Mouse (Mus musculus): ENCODE data around the gene Gm12394. TPM values are rescaled to one million over a fixed set of nuclear protein-coding genes. Genes with fewer than 3 reads are reported as not detected.
"Not testable (repeated sequence)": the region's sequence is repeated elsewhere in the genome, so short reads cannot be mapped to it uniquely, and the experiment has no call there.

Gene Gm12394
- polyA plus RNA-seq, 1 experiment from 2014 or later = 0.13 TPM

DNA sequence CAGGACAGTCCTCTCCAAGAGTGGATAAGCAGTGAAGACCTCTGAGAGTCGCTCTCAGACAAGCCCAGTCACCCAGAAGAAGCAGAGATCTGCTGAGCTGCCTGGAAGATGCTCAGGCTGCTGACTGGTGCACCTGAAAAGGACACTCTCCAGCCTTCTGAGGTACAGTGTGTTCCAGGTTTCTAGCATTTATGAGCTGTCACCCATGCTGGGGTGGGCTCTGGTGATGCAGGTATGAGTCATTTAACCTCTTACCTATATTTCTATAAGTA lies 24.0 kb upstream of the Gm12394 start:
- Histone ChIP-seq H3K4me1 (replicated peaks) (peaks cover 4% of the 10 kb centered on the region; the same call in 1 of the 2 replicates), H3K4me3 (no peak overlapping the region), H3K27ac (no peak overlapping the region), H3K9me3 (replicated peaks) (no peaks in the 10 kb centered on the region), H3K27me3 (no peaks in the 10 kb centered on the region), H3K9ac (no peak overlapping the region), H3K4me2 (no peak overlapping the region), H3K36me3 (no peaks in the 10 kb centered on the region)
- WGBS = 60% methylated on average over 1 of the region's 1 CpGs
- no peak for ATAC-seq (replicated peaks; ENCODE audit: insufficient number of reproducible peaks, insufficient read depth, low FRiP score, low read depth)

DNA sequence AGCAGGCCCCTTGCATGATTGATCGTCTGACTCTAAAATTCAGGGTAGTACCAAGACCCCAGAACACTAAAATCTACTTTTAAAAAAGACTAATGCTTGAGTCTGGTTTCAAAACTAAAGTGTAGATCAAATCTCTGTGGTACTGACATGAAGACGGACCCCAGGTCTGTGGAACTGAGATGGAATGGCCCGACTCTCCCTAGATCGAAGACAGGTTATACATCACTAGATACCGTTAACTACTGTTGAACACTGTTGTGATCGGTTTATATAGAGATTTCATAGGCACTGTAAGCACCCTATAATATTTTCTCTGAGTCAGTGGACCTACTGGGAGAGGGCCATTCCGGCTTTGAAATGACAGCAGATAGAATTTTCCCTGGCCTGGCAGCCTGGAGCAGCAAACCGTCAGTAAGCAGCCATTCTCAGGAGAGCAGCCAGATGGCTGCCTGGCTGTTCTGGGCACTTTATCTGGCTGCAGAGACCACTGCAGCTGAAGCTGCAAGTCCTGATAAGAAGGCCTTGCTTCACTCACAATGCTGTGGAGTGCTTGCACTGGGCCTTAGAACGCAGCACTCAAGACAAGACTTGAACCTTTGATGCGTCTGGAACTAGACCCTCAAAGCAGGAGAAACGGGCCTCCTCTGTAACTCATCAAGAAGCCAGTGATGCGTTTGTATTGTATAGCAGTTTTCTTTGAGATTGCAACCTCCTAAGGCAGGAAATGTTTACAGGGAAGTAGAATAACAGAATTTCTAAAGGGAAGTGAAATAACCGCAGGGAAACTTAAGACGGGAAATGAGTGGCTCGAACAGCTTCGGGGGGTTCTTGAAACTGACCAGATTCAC lies 23.5 kb upstream of the Gm12394 start:
- 53% methylated on average over 16 of the region's 16 CpGs for WGBS
- Histone ChIP-seq H3K27me3 (no peaks in the 10 kb centered on the region), H3K4me1 (replicated peaks) (peaks cover 4% of the 10 kb centered on the region; the same call in 1 of the 2 replicates), H3K27ac (no peak overlapping the region), H3K36me3 (no peaks in the 10 kb centered on the region), H3K4me2 (no peak overlapping the region), H3K4me3 (no peak overlapping the region), H3K9ac (no peak overlapping the region), H3K9me3 (replicated peaks) (no peaks in the 10 kb centered on the region)
- ATAC-seq (replicated peaks; ENCODE audit: insufficient number of reproducible peaks, insufficient read depth, low FRiP score, low read depth) = no peak

DNA sequence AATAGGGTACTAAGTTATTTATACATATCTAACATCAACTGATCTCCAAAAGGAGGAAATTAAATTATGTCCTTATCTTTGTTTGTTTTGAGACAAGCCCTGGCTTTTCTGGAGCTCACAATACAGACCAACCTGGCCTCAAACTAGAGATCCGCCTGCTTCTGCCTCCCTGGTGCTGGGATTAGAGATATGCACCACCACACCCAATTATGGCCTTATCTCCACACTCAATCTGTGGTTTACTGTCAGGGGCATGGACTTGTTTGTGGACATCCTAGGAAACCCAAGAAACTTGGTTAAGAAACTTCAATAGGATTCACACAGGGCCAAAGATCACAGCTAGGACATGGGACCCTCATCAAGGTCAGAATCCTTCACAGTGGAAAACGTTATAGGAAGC lies 21.1 kb upstream of the Gm12394 start:
- Histone ChIP-seq H3K4me1 (replicated peaks) (peaks cover 4% of the 10 kb centered on the region; the same call in 1 of the 2 replicates), H3K27ac (no peak overlapping the region), H3K9ac (no peak overlapping the region), H3K9me3 (replicated peaks) (no peaks in the 10 kb centered on the region), H3K27me3 (no peaks in the 10 kb centered on the region), H3K4me2 (no peak overlapping the region), H3K4me3 (no peak overlapping the region), H3K36me3 (no peaks in the 10 kb centered on the region)
- no peak for ATAC-seq (replicated peaks; ENCODE audit: insufficient number of reproducible peaks, insufficient read depth, low FRiP score, low read depth)
- 74% methylated on average over 2 of the region's 2 CpGs for WGBS

DNA sequence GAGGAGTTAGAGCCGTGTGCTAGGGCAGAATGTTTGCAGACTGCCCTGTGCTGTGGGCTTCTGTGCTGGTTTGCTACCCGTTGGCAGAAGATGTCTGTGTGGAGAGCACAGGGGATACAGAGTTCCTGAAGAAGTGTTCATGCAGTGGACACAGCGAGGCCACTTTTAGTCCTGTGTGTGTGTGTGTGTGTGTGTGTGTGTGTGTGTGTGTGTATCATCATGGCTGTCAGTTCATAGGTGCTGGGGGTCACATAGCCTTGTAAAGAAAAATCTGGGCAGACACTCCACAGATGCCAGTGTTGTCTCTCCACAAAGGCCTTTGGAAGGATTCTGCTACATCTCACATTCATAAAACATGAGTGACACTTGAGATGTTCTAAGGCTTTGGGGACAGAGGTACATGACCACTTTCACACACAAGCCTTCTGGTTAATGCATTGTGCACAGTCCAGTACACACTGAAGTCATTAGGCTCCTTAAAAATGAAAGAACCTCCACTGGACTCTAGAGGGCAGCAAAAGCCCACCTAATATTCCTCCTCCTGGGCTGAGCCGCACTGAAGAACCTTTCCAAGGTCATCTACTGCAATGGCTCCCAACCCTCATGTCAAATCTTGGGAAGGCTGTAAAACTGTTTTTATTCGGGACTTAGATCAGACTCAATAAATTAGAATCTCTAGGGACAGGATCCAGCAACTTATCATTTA lies 20.2 kb upstream of the Gm12394 start:
- Histone ChIP-seq H3K27ac (no peak overlapping the region), H3K4me2 (no peak overlapping the region), H3K9ac (no peak overlapping the region), H3K4me3 (no peak overlapping the region), H3K4me1 (replicated peaks) (peaks cover 4% of the 10 kb centered on the region; the same call in 1 of the 2 replicates), H3K9me3 (replicated peaks) (no peaks in the 10 kb centered on the region), H3K36me3 (no peaks in the 10 kb centered on the region), H3K27me3 (no peaks in the 10 kb centered on the region)
- ATAC-seq (replicated peaks; ENCODE audit: insufficient number of reproducible peaks, insufficient read depth, low FRiP score, low read depth) = peak; percentile 80
- WGBS = 29% methylated on average over 5 of the region's 5 CpGs

DNA sequence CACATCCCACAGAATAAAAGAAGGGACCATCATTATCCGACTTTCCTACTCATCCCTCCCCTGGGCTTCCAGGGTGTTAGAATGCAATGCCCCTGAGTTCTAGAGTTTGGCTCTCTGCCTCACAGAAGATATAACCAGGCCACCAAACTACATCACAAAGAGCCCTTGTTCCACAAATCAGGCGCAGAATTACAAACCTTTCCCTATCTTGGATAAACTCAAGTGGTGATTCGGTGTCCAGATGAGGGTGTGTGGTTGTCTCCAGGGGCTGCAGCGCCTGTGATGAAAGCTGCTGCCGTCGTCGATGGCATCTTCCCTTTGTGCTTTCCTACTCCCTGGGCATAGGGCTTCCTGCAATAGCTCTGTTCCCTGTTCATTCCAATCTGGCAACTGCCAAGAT lies 17.6 kb upstream of the Gm12394 start, which contains the start of gene Fam205c:
Gene Fam205c, minus strand, starts transcription at position 101 of the 400 bp plus-strand sequence.
- Histone ChIP-seq H3K9ac (no peak within 1 kb of the TSS), H3K27ac (no peak within 1 kb of the TSS), H3K4me3 (no peak within 1 kb of the TSS), H3K4me1 (replicated peaks) (no peaks in the 10 kb centered on the region), H3K9me3 (replicated peaks) (no peaks in the 10 kb centered on the region), H3K36me3 (no peaks in the 10 kb centered on the region), H3K4me2 (no peak within 1 kb of the TSS), H3K27me3 (no peaks in the 10 kb centered on the region)
- ATAC-seq (replicated peaks; ENCODE audit: insufficient number of reproducible peaks, insufficient read depth, low FRiP score, low read depth) = no peak
- WGBS = 76% methylated on average over 7 of the region's 7 CpGs

DNA sequence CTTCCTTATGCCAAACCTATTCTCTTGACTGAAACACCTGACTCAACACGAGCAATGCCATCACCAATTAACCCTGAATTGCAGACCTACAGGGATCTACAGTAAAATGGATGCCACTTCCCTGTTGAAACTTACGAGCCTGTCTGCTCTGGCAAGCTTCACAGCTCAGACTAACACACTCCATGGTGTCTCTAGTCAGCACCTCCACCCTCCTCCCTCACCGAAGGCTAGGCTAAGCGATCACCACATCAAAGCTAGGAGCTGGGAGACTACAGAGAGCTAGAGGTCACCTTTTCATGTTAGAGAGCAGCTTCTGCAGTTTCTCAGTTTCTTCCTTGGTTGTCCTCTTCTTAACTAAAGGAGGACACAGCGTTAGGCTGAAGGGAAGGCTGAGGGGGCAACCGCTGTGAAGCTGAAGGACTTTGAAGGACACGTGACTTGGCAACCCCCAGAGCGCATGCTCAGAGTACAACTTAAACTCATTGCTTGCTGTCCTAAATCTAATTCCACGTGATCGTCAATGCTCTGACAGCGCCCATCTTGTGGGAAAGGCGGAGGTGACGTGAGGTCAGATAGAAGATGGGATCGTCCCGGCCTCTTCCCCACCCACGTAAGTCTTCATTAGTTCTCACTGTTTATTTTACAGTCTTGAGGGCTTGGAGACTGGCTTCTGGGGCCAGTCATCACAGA lies 16.3 kb upstream of the Gm12394 start:
- Histone ChIP-seq H3K27ac (no peak overlapping the region), H3K4me3 (no peak overlapping the region), H3K9ac (no peak overlapping the region), H3K9me3 (replicated peaks) (no peaks in the 10 kb centered on the region), H3K36me3 (no peaks in the 10 kb centered on the region), H3K4me2 (no peak overlapping the region), H3K27me3 (no peaks in the 10 kb centered on the region), H3K4me1 (replicated peaks) (no peaks in the 10 kb centered on the region)
- WGBS = 68% methylated on average over 16 of the region's 16 CpGs
- no peak for ATAC-seq (replicated peaks; ENCODE audit: insufficient number of reproducible peaks, insufficient read depth, low FRiP score, low read depth)

DNA sequence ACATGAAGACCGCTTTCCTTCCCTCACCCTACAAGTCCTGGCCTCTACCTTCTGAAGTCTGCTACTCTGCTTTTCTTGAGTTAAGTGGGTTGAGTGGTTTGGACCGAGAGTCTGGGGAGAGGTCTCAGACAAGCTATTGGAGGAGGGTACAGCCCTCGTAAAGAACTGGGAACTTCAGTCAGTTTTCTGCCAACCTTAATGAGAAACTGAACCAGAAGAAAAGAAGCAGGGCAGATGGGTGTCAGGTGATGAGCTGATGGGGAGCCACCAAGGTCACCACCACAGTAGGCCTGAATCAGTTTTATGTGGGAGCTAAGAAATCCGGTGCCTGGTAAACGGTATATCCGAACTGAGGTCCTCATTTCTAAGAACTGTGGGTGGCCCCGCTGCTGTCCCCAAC lies 15.6 kb upstream of the Gm12394 start:
- H3K27ac ChIP-seq = no peak overlapping the region
- 90% methylated on average over 7 of the region's 7 CpGs for WGBS
- no peaks in the 10 kb centered on the region for H3K4me1 ChIP-seq (replicated peaks)
- H3K36me3 ChIP-seq = no peaks in the 10 kb centered on the region
- H3K9me3 ChIP-seq (replicated peaks) = no peaks in the 10 kb centered on the region
- H3K27me3 ChIP-seq = no peaks in the 10 kb centered on the region
- H3K4me3 ChIP-seq = no peak overlapping the region
- H3K4me2 ChIP-seq = no peak overlapping the region
- H3K9ac ChIP-seq = no peak overlapping the region
- no peak for ATAC-seq (replicated peaks; ENCODE audit: insufficient number of reproducible peaks, insufficient read depth, low FRiP score, low read depth)

DNA sequence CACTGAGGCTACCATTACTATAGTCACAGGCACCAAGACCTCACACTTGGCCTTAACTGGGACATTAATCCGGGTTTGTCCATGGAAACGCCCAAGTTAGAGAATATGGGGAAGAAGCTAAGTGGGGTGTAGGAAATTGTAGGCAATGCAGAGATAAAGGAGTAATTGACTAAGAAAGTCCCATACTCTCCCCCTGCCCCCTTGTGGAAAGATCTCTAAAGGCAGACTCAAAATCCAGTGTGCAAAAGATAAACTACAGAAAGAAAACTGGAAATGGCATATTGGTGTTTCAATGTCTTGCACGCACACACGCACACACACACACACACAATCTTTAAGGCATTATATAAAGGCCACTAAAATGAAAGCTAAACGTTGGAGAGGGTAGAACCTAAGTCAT lies 14.2 kb upstream of the Gm12394 start:
- Histone ChIP-seq H3K27ac (no peak overlapping the region), H3K36me3 (no peaks in the 10 kb centered on the region), H3K27me3 (no peaks in the 10 kb centered on the region), H3K4me2 (no peak overlapping the region), H3K9me3 (replicated peaks) (no peaks in the 10 kb centered on the region), H3K9ac (no peak overlapping the region), H3K4me1 (replicated peaks) (no peaks in the 10 kb centered on the region), H3K4me3 (no peak overlapping the region)
- no peak for ATAC-seq (replicated peaks; ENCODE audit: insufficient number of reproducible peaks, insufficient read depth, low FRiP score, low read depth)
- WGBS = 72% methylated on average over 5 of the region's 5 CpGs

DNA sequence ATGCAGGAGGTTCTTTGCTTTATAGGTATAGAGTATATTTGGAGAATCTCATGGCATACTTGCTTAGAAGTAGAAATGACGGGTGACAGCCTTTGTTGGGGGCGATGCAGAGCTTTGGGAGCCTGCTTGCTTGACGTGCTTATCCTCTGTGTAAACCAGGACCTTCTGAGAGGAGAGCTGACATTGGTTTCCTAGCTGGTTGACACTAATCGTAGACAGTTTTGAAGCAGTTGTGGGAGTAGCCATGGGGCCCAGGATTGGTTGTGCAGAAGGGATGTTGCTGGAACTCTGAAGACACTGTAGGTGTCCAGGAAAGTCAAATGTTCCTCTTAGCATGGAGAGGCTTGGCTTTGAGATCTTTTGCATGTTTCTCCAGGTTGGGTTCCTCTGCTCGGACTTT lies 11.6 kb upstream of the Gm12394 start:
- Histone ChIP-seq H3K4me1 (replicated peaks) (no peaks in the 10 kb centered on the region), H3K9ac (no peak overlapping the region), H3K9me3 (replicated peaks) (no peaks in the 10 kb centered on the region), H3K27me3 (no peaks in the 10 kb centered on the region), H3K36me3 (no peaks in the 10 kb centered on the region), H3K27ac (no peak overlapping the region), H3K4me2 (no peak overlapping the region), H3K4me3 (no peak overlapping the region)
- WGBS = 80% methylated on average over 5 of the region's 5 CpGs
- ATAC-seq (replicated peaks; ENCODE audit: insufficient number of reproducible peaks, insufficient read depth, low FRiP score, low read depth) = no peak

DNA sequence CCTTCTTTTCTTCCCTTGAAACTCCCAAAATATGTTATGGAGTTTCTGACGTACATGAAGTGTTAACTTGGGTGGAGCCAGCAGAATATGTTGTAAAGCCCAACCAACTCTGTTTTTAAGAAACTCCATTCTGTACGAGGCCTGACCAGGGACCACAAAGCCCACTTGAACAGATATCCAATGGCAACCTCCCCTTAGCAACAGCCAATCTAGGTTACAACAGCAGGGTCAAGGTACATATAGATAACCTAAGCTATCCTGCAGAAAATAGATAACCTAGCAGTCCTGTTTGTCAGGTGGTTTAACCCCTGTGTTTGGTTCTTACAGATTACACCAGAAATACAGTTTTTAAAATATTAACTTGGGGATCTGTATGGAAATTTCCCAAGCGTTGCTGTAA lies 10.8 kb upstream of the Gm12394 start:
- no peaks in the 10 kb centered on the region for H3K36me3 ChIP-seq
- no peak overlapping the region for H3K9ac ChIP-seq
- H3K27ac ChIP-seq = no peak overlapping the region
- no peak for ATAC-seq (replicated peaks; ENCODE audit: insufficient number of reproducible peaks, insufficient read depth, low FRiP score, low read depth)
- H3K4me2 ChIP-seq = no peak overlapping the region
- no peaks in the 10 kb centered on the region for H3K27me3 ChIP-seq
- H3K4me3 ChIP-seq = no peak overlapping the region
- H3K9me3 ChIP-seq (replicated peaks) = no peaks in the 10 kb centered on the region
- H3K4me1 ChIP-seq (replicated peaks) = no peaks in the 10 kb centered on the region
- WGBS = 57% methylated on average over 3 of the region's 3 CpGs

DNA sequence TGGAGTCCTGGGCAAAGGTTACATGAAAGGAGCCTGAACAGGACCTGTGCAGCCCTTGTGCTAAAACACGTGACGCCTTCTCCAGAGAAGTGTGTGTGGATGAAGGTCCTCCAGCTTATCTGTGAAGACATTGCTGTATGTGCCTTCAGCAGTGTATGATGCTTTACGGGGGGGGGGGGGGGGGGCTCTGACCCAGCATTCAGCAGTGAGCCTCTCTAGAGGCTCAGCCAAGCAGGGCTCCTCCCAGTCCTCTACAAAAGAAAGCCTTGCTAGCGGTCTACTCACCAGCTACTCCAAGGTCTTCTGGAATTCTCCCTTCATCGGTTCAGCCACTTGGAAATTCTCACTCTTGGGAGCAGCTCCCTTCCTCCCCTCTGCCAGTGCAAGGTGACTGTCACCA lies 6.9 kb upstream of the Gm12394 start:
- H3K4me2 ChIP-seq; H3K9me3 ChIP-seq (replicated peaks); H3K36me3 ChIP-seq; H3K27me3 ChIP-seq; H3K4me3 ChIP-seq; ATAC-seq (replicated peaks; ENCODE audit: insufficient number of reproducible peaks, insufficient read depth, low FRiP score, low read depth); H3K4me1 ChIP-seq (replicated peaks); H3K9ac ChIP-seq; H3K27ac ChIP-seq: not testable (repeated sequence)
- WGBS = 71% methylated on average over 5 of the region's 5 CpGs

Measured in heart, embryonic 15.5 days (tissue).